Mouse (Mus musculus) bone marrow macrophage, adult 2 months (primary cell): Measurements from ENCODE around the gene Atp6v1fnb.

Experiments
- CTCF ChIP-seq: IDR thresholded peaks from 2 replicates; pipeline ENCODE4 v1.5.1; 2012; ENCODE audit warnings: low read depth, mild to moderate bottlenecking, low read length, moderate library complexity
- POLR2A ChIP-seq: IDR thresholded peaks from 2 replicates; pipeline ENCODE4 v1.6.1; 2012; ENCODE audit warnings: mild to moderate bottlenecking, low read depth, low read length, borderline replicate concordance

DNA sequence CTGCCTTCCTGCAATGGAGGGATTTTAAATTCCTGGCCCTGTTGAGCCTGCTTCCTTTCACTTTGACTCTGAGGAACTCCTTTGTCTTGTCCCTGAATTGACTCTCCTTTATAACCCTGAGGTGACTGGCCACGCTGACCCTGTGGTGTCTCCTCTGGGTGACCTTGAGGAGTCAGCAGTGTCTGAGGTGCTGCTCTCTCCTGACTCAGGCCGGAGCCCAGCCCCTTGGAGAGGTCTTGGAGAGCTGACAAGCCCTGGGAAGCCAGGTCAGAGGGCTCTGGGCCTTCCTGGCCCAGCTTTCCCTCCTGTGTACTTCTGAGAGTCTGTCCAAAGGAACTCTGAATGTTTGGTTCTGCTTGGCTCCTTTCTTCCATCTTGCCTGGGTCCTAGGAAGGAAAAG, 3.5 kb downstream of the Atp6v1fnb start:
- TF ChIP-seq CTCF (no peak), POLR2A (no peak)
